Mouse (Mus musculus): ENCODE results near the gene Cartpt. TPM values are rescaled to one million over a fixed set of nuclear protein-coding genes. Genes with fewer than 3 reads are reported as not detected.
"Not testable (repeated sequence)": the region's sequence is repeated elsewhere in the genome, so short reads cannot be mapped to it uniquely, and the experiment has no call there.

Cartpt gene
- polyA plus RNA-seq, 1 experiment from 2014 or later: 42.3 TPM

DNA sequence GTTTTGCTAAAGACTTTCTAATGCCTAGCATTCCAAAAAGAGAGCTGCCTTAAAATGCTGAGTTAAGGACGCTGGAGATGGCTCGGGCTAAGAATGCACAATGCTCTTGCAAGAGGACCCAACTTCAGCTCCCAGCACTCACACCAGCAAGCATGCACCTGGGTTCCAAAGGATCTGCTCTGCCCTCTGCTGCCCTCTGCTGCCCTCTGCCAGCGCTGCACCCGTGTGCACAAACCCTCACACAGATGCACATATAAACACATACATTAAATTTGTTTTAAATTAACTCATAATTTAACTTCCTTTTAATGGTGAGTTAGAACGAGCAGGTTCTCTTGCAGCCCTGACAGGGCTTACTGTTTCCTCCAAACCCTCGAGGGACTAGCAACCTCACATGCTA, 32.5 kb downstream of the Cartpt start:
- Histone ChIP-seq H3K27ac (ENCODE audit: low read depth) (no peak overlapping the region), H3K4me3 (ENCODE audit: low read depth, low read length) (no peak overlapping the region), H3K27me3 (replicated peaks; ENCODE audit: control insufficient read depth, insufficient read depth, low read length) (no peaks in the 10 kb centered on the region), H3K9me3 (ENCODE audit: control insufficient read depth, low read length) (peaks cover 4% of the 10 kb centered on the region; the same call in 1 of the 2 replicates), H3K4me1 (replicated peaks; ENCODE audit: control insufficient read depth, insufficient read depth, low read length) (no peaks in the 10 kb centered on the region), H3K9ac (ENCODE audit: low read length) (no peak overlapping the region), H3K4me2 (ENCODE audit: low read length) (no peak overlapping the region), H3K36me3 (ENCODE audit: control insufficient read depth, insufficient read depth, low read length) (no peaks in the 10 kb centered on the region)
- no peak for ATAC-seq (replicated peaks; ENCODE audit: low FRiP score, low TSS enrichment, low read depth)
- WGBS: 90% methylated on average over 6 of the region's 6 CpGs
- DNase-seq (ENCODE audit: low spot score): peak; percentile 25

DNA sequence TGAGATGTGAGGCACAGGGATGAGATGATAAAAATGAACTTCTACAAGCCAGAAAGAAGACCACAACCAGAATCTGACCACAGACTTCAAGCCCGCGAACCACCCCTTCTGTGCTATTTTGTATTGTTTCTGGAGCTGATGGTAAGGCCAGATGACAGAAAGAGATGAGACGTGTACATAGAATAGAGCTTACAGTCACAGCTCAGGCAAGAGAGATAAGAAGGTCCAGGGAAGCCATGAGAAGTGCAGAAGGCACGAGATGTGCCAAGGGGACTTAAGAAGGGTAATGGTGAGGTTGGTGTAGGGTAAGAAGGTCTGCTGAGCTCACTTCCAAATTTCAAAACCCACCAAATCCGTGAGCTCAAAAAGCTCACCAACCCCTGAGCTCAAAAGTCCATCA, 36.6 kb downstream of the Cartpt start:
- Histone ChIP-seq H3K36me3 (ENCODE audit: control insufficient read depth, insufficient read depth, low read length) (no peaks in the 10 kb centered on the region), H3K4me1 (replicated peaks; ENCODE audit: control insufficient read depth, insufficient read depth, low read length) (no peaks in the 10 kb centered on the region), H3K9me3 (ENCODE audit: control insufficient read depth, low read length) (peaks cover 4% of the 10 kb centered on the region; the same call in 1 of the 2 replicates), H3K9ac (ENCODE audit: low read length) (no peak overlapping the region), H3K27me3 (replicated peaks; ENCODE audit: control insufficient read depth, insufficient read depth, low read length) (no peaks in the 10 kb centered on the region), H3K4me2 (ENCODE audit: low read length) (no peak overlapping the region), H3K4me3 (ENCODE audit: low read depth, low read length) (no peak overlapping the region), H3K27ac (ENCODE audit: low read depth) (no peak overlapping the region)
- no peak for ATAC-seq (replicated peaks; ENCODE audit: low FRiP score, low TSS enrichment, low read depth)
- no peak for DNase-seq (ENCODE audit: low spot score)
- 82% methylated on average over 5 of the region's 5 CpGs for WGBS

DNA sequence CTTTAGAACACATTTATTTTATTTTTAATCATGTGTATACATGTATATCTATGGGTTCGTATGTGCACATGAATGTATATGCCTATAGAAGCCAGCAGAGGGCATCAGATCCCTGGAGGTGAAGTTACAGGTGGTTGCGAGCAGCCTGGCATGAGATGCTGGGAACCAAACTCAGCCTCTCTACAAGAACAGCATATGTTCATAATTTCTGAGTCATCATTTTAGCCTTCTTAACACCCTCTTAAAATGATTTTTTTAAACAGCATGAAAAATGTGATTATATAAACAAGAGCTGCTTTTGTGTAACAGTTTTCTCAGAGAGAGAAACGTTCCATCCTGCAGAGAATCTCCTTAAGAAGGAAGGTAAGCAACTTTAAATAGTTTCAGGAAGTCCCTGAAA, 40.2 kb downstream of the Cartpt start:
- no peaks in the 10 kb centered on the region for H3K36me3 ChIP-seq (ENCODE audit: control insufficient read depth, insufficient read depth, low read length)
- no peak overlapping the region for H3K4me2 ChIP-seq (ENCODE audit: low read length)
- H3K9ac ChIP-seq (ENCODE audit: low read length): no peak overlapping the region
- no peak overlapping the region for H3K4me3 ChIP-seq (ENCODE audit: low read depth, low read length)
- 80% methylated on average over 3 of the region's 3 CpGs for WGBS
- H3K4me1 ChIP-seq (replicated peaks; ENCODE audit: control insufficient read depth, insufficient read depth, low read length): no peaks in the 10 kb centered on the region
- DNase-seq (ENCODE audit: low spot score) (no peak), ATAC-seq (replicated peaks; ENCODE audit: low FRiP score, low TSS enrichment, low read depth) (no peak)
- no peaks in the 10 kb centered on the region for H3K27me3 ChIP-seq (replicated peaks; ENCODE audit: control insufficient read depth, insufficient read depth, low read length)
- H3K9me3 ChIP-seq (ENCODE audit: control insufficient read depth, low read length): no peaks in the 10 kb centered on the region
- no peak overlapping the region for H3K27ac ChIP-seq (ENCODE audit: low read depth)

DNA sequence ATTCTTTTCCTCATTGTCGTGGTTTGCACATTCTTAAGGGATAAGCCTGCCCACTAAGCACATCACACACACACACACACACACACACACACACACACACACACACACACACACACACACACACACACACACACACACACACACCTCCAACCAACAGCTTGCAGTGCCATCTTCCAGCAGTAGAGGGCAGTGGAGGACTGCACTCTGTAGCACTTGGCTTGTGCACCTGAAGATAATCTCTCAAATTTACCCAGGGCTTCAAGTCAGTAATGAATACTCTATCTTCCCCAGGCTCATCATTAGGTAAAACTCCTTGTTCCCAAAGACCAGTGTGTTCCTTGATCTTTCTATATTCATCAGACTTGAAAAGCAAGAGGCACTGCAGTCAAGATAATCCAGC, 41.8 kb downstream of the Cartpt start:
- no peak for ATAC-seq (replicated peaks; ENCODE audit: low FRiP score, low TSS enrichment, low read depth)
- Histone ChIP-seq H3K4me1 (replicated peaks; ENCODE audit: control insufficient read depth, insufficient read depth, low read length) (no peaks in the 10 kb centered on the region), H3K4me3 (ENCODE audit: low read depth, low read length) (no peak overlapping the region), H3K4me2 (ENCODE audit: low read length) (no peak overlapping the region), H3K27me3 (replicated peaks; ENCODE audit: control insufficient read depth, insufficient read depth, low read length) (no peaks in the 10 kb centered on the region), H3K9me3 (ENCODE audit: control insufficient read depth, low read length) (no peaks in the 10 kb centered on the region), H3K36me3 (ENCODE audit: control insufficient read depth, insufficient read depth, low read length) (no peaks in the 10 kb centered on the region), H3K9ac (ENCODE audit: low read length) (no peak overlapping the region), H3K27ac (ENCODE audit: low read depth) (no peak overlapping the region)
- WGBS: 0% methylated on average over 1 of the region's 1 CpGs
- DNase-seq (ENCODE audit: low spot score): peak; percentile 81

DNA sequence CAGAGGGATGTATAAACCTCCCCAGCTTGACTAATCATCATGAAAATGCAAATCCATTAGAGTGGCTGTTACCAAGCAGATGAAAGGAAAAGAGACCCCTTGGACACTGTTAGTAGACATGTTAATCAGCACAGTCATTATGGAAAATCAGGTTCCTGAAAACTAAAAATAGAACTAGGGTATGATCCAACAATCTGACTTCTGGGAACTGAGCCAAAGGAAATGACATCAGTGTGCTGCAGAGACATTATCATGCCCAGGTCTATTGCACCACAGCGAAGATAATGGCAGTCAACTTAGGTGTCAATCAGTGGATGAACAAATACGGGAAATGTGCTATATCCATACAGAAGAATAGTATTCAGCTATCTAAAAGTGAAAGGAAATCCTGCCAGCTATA, 43.0 kb downstream of the Cartpt start:
- no peaks in the 10 kb centered on the region for H3K36me3 ChIP-seq (ENCODE audit: control insufficient read depth, insufficient read depth, low read length)
- no peak overlapping the region for H3K9ac ChIP-seq (ENCODE audit: low read length)
- 68% methylated on average over 2 of the region's 2 CpGs for WGBS
- H3K9me3 ChIP-seq (ENCODE audit: control insufficient read depth, low read length): no peaks in the 10 kb centered on the region
- H3K4me1 ChIP-seq (replicated peaks; ENCODE audit: control insufficient read depth, insufficient read depth, low read length): no peaks in the 10 kb centered on the region
- H3K4me3 ChIP-seq (ENCODE audit: low read depth, low read length): no peak overlapping the region
- H3K4me2 ChIP-seq (ENCODE audit: low read length): no peak overlapping the region
- H3K27me3 ChIP-seq (replicated peaks; ENCODE audit: control insufficient read depth, insufficient read depth, low read length): no peaks in the 10 kb centered on the region
- ATAC-seq (replicated peaks; ENCODE audit: low FRiP score, low TSS enrichment, low read depth) (no peak), DNase-seq (ENCODE audit: low spot score) (no peak)
- no peak overlapping the region for H3K27ac ChIP-seq (ENCODE audit: low read depth)

DNA sequence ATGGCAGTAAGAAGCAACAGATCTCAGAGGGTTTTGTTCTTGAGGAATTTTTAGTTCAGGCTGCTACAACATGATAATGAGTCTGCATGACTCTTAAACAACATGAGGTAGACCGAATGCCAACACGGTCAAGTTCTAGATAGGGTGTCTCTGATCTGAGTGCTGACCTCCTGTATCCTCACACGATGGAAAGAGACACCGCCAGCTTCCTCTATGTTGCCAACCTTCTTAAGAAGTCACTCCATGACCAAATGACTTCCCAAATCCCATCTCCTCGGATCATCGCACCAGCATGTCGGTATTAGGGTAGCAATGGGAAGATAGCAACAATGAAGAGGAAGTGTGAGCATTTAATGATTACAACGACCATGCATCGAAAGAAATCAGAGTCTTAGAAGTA, 43.6 kb downstream of the Cartpt start:
- Histone ChIP-seq H3K4me1 (replicated peaks; ENCODE audit: control insufficient read depth, insufficient read depth, low read length) (no peaks in the 10 kb centered on the region), H3K4me3 (ENCODE audit: low read depth, low read length) (no peak overlapping the region), H3K27ac (ENCODE audit: low read depth) (no peak overlapping the region), H3K27me3 (replicated peaks; ENCODE audit: control insufficient read depth, insufficient read depth, low read length) (no peaks in the 10 kb centered on the region), H3K9me3 (ENCODE audit: control insufficient read depth, low read length) (no peaks in the 10 kb centered on the region), H3K36me3 (ENCODE audit: control insufficient read depth, insufficient read depth, low read length) (no peaks in the 10 kb centered on the region), H3K9ac (ENCODE audit: low read length) (no peak overlapping the region), H3K4me2 (ENCODE audit: low read length) (no peak overlapping the region)
- WGBS: 82% methylated on average over 9 of the region's 9 CpGs
- ATAC-seq (replicated peaks; ENCODE audit: low FRiP score, low TSS enrichment, low read depth) (no peak), DNase-seq (ENCODE audit: low spot score) (peak; percentile 40)

DNA sequence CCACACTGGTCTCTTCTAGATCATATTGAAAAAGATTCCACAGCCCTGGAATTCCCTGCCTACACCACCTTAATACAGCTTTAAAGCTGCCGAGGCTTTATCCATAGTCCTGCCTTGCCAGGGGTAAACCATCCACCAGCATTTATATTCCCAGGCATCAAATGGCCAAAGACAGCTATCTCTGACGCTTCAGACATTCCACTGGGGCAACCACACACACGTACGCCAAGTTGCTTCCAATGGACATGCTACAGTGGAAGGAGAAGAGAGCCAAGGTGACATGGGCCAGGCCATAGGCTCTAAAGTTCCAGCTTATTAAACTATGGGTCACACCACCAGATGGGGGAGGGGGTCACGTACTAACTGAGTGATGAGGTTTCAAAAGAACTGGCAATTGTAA, 45.7 kb downstream of the Cartpt start:
- H3K4me1 ChIP-seq (replicated peaks; ENCODE audit: control insufficient read depth, insufficient read depth, low read length): no peaks in the 10 kb centered on the region
- H3K27ac ChIP-seq (ENCODE audit: low read depth): no peak overlapping the region
- no peaks in the 10 kb centered on the region for H3K36me3 ChIP-seq (ENCODE audit: control insufficient read depth, insufficient read depth, low read length)
- no peaks in the 10 kb centered on the region for H3K27me3 ChIP-seq (replicated peaks; ENCODE audit: control insufficient read depth, insufficient read depth, low read length)
- H3K4me3 ChIP-seq (ENCODE audit: low read depth, low read length): no peak overlapping the region
- H3K4me2 ChIP-seq (ENCODE audit: low read length): no peak overlapping the region
- 90% methylated on average over 5 of the region's 5 CpGs for WGBS
- ATAC-seq (replicated peaks; ENCODE audit: low FRiP score, low TSS enrichment, low read depth) (no peak), DNase-seq (ENCODE audit: low spot score) (no peak)
- no peaks in the 10 kb centered on the region for H3K9me3 ChIP-seq (ENCODE audit: control insufficient read depth, low read length)
- H3K9ac ChIP-seq (ENCODE audit: low read length): no peak overlapping the region

DNA sequence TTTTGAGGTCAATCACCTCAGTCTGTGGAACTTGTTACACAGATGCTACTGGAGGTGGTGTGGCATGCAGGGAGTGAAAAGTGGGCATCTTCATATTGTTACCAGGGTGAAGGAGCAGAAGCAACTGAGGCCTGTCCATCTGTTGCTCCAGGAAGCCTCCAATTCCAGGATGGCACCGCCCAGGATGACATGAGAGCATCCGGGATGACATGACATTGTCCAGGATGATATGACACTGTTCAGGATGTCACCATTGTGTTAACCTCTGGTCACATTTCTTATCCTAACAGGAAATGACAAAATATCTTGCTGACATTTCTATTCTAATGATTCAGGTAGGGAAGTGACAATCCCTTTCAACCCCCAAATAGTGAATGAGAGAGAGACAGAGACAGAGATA, 47.8 kb downstream of the Cartpt start:
- no peaks in the 10 kb centered on the region for H3K9me3 ChIP-seq (ENCODE audit: control insufficient read depth, low read length)
- DNase-seq (ENCODE audit: low spot score): no peak
- no peak overlapping the region for H3K27ac ChIP-seq (ENCODE audit: low read depth)
- no peak overlapping the region for H3K4me2 ChIP-seq (ENCODE audit: low read length)
- no peak for ATAC-seq (replicated peaks; ENCODE audit: low FRiP score, low TSS enrichment, low read depth)
- H3K9ac ChIP-seq (ENCODE audit: low read length): no peak overlapping the region
- no peaks in the 10 kb centered on the region for H3K36me3 ChIP-seq (ENCODE audit: control insufficient read depth, insufficient read depth, low read length)
- no peaks in the 10 kb centered on the region for H3K27me3 ChIP-seq (replicated peaks; ENCODE audit: control insufficient read depth, insufficient read depth, low read length)
- 85% methylated on average over 2 of the region's 2 CpGs for WGBS
- H3K4me3 ChIP-seq (ENCODE audit: low read depth, low read length): no peak overlapping the region
- no peaks in the 10 kb centered on the region for H3K4me1 ChIP-seq (replicated peaks; ENCODE audit: control insufficient read depth, insufficient read depth, low read length)

DNA sequence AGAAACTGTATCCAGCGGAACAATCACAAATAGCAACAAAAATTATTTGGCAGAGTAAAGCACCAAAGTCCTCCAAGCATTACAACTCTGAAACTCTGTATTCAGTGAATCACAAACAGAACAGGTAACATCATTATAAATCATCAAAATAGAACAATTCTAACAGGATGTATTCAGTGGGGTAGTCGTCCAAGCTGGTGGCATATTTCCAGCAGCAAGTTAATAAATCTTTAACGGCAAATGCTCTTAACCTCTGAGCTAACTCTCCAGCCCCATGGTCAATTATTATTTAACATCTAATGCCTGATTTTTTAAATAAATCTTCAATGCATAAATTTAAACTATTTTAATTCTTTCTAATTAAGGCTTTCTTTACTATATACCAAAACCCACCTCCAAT, 48.5 kb downstream of the Cartpt start:
- not testable (repeated sequence) for H3K4me1 ChIP-seq (replicated peaks; ENCODE audit: control insufficient read depth, insufficient read depth, low read length); H3K36me3 ChIP-seq (ENCODE audit: control insufficient read depth, insufficient read depth, low read length); H3K4me2 ChIP-seq (ENCODE audit: low read length); H3K27me3 ChIP-seq (replicated peaks; ENCODE audit: control insufficient read depth, insufficient read depth, low read length); H3K9me3 ChIP-seq (ENCODE audit: control insufficient read depth, low read length); ATAC-seq (replicated peaks; ENCODE audit: low FRiP score, low TSS enrichment, low read depth); DNase-seq (ENCODE audit: low spot score); H3K27ac ChIP-seq (ENCODE audit: low read depth); H3K4me3 ChIP-seq (ENCODE audit: low read depth, low read length); H3K9ac ChIP-seq (ENCODE audit: low read length)
- WGBS: 60% methylated on average over 3 of the region's 3 CpGs

Data from intestine, embryonic 14.5 days (tissue).